Mouse (Mus musculus) embryonic fibroblast, embryonic 13.5 days (primary cell): ENCODE measurements at regions not wholly inside any gene's neighbourhood (a gene's known extent, or its start where the extent isn't known, plus 50 kb on each side); places are given as distances from the start of the nearest gene placed in this dataset.

ENCODE experiments used
- CTCF ChIP-seq: IDR thresholded peaks from 2 replicates; pipeline ENCODE4 v1.5.1; 2011; ENCODE audit warnings: mild to moderate bottlenecking, control low read depth, low read length, moderate library complexity, borderline replicate concordance; ENCODE audit not compliant: insufficient read depth
- POLR2A ChIP-seq: IDR thresholded peaks from 2 replicates; pipeline ENCODE4 v1.6.1; 2011; ENCODE audit warnings: low read depth, mild to moderate bottlenecking, control low read depth, low read length, moderate library complexity

- TF ChIP-seq CTCF, result no peak
- no peak for TF ChIP-seq POLR2A
These were observed 591.5 kb upstream of the A1bg start for GRCm38 (mm10) chr15:61514324-61514723.
